Mouse (Mus musculus) intestine, embryonic 15.5 days (tissue): ENCODE results near the gene Nt5c2. TPM values are rescaled to one million over a fixed set of nuclear protein-coding genes. Genes with fewer than 3 reads are reported as not detected.
A peak's percentile ranks its signal among the peaks of the same experiment; 100 is the strongest.

Experiments
- ATAC-seq: fragments of 200-750 bp; cut with Nextera tagmentation; 2 replicates; pipeline ENCODE4 v1.8.0; 2017; ENCODE audit warnings: moderate TSS enrichment, moderate library complexity
- H3K27ac ChIP-seq: fragments of 300-500 bp; sonication (generic); 2 replicates; pipeline ENCODE4 v1.5.1; 2015; ENCODE audit warnings: mild to moderate bottlenecking, inconsistent platforms
- H3K27me3 ChIP-seq: fragments of 300-500 bp; sonication (generic); replicated peaks from 2 replicates; pipeline ENCODE4 v1.6.1; 2015; ENCODE audit warnings: inconsistent platforms
- H3K36me3 ChIP-seq: fragments of 300-500 bp; sonication (generic); 2 replicates; pipeline ENCODE4 v1.6.1; 2015; ENCODE audit warnings: inconsistent platforms
- H3K4me1 ChIP-seq: fragments of 300-500 bp; sonication (generic); replicated peaks from 2 replicates; pipeline ENCODE4 v1.6.1; 2015; ENCODE audit warnings: inconsistent platforms
- H3K4me2 ChIP-seq: fragments of 300-500 bp; sonication (generic); replicated peaks from 2 replicates; pipeline ENCODE4 v1.6.1; 2015; ENCODE audit warnings: mild to moderate bottlenecking, inconsistent platforms
- H3K4me3 ChIP-seq: fragments of 300-500 bp; sonication (generic); replicated peaks from 2 replicates; pipeline ENCODE4 v1.5.1; 2015; ENCODE audit warnings: inconsistent platforms
- H3K9ac ChIP-seq: fragments of 300-500 bp; sonication (generic); 2 replicates; pipeline ENCODE4 v1.6.1; 2015; ENCODE audit warnings: inconsistent platforms
- H3K9me3 ChIP-seq: fragments of 300-500 bp; sonication (generic); 2 replicates; pipeline ENCODE4 v1.6.1; 2016; ENCODE audit warnings: inconsistent platforms
- WGBS: fragments of 180-500 bp; shearing (Covaris S2); methylation state at CpG from one replicate; pipeline ENCODE4 v1.1.7; 2015; 5-methylcytosine and 5-hydroxymethylcytosine counted together
- polyA plus RNA-seq: library from polyadenylated mRNA; unstranded; fragments of >200 nt; fragmentation: Nextera tagmentation; extraction: Ambion mirVana; gene quantifications from 2 replicates; pipeline ENCODE4 v1.2.1, GENCODE M21; 2015

Gene Nt5c2
- polyA plus RNA-seq, 1 experiment from 2014 or later: 49.1 TPM

DNA sequence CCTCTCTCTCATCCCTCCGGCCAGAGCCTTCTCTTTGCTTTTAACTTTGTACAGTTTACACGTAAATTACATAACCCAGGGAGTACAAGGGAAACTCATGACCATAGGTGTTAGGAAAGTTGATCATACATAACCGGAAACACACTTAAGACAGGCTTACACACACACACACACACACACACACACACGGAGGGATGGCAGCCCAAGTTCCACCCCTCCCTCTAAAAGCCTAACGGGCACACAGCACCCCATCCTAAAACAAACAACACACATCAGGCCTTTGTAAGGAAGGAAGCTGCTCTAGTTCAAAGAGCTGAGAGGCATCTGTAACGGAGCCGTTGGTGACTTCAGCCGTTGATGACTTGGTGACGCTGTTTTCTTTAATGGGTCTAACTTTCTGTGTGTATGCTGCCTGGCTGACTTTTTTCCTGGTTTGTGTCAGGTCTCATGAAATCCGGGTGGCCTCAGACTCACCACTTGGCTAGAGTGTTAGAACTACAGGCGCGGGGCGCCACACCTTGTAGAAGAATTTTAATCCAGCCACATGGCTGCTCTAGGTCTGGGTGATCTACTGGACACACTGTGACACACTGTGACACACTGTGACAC is 44.7 kb downstream of the Nt5c2 start:
- Histone ChIP-seq H3K27me3 (no peaks in the 10 kb centered on the region), H3K4me3 (no peak overlapping the region), H3K9ac (no peak overlapping the region), H3K4me1 (peaks cover 9% of the 10 kb centered on the region; the same call in 1 of the 2 replicates), H3K9me3 (no peaks in the 10 kb centered on the region), H3K4me2 (peak overlapping the region; percentile 4; the same call in 1 of the 2 replicates), H3K36me3 (no peaks in the 10 kb centered on the region), H3K27ac (0 out of 2 replicates have a peak overlapping the region, but pooled peaks have one; percentile 17)
- 0 out of 2 replicates have a peak, but pooled peaks have one; percentile 57 for ATAC-seq
- 33% methylated on average over 13 of the region's 13 CpGs for WGBS

DNA sequence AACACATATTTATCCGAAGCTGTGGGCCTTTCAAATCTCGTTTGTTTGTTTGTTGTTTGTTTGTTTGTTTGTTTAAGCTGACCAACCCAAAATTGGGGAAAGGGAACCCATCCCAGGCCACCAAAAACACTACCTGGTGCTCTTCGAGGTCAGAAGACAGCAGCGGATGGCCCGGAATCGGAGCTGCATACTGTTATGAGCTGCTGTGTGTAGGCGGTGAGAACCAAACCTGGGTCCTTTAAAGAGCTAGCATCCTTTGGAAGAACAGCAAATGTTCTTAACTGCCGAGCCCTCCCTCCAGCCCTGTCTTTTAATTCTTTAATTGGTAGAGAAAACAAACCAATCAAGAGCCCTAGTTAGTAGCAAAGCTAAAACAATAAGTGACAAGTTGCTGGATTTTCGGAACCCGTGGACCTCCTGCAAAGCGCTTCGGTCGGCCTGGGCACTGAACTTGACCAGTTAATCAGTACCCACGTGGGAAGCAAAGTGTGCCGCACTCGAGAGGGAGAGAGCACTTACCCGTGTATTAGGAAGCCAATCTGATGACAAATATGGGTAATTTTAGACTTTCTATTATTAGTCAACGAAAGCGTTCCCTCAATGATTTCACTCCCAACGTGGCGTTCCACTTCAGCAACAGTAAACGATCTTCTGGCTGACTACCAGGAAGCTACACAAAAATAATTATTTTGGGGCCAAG is 45.5 kb downstream of the Nt5c2 start:
- H3K27ac ChIP-seq: no peak overlapping the region
- H3K4me1 ChIP-seq: peaks cover 9% of the 10 kb centered on the region; the same call in 1 of the 2 replicates
- no peaks in the 10 kb centered on the region for H3K36me3 ChIP-seq
- WGBS: 65% methylated on average over 22 of the region's 22 CpGs
- H3K9me3 ChIP-seq: no peaks in the 10 kb centered on the region
- 0 out of 2 replicates have a peak overlapping the region, but pooled peaks have one; percentile 4 for H3K4me2 ChIP-seq
- no peak overlapping the region for H3K9ac ChIP-seq
- no peak overlapping the region for H3K4me3 ChIP-seq
- no peaks in the 10 kb centered on the region for H3K27me3 ChIP-seq
- ATAC-seq: no peak

DNA sequence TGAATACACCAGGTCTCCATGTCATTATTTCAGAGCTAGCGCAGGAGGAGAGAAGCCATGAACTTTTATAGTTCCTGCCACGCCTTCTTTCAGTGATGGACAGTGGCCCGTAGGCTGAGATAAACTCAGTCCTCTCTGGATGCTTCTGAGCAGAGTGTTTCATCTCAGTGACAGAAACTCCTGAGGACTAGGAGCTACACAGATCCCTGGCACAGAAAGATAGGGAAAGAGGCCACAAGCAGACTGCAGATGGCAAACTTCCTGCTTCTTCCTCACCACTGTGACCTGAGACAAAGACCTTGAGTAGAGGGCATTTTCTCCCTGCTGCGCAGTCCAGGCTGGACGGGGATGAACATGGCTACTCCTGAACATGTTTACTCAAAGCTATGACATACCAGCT is 46.1 kb downstream of the Nt5c2 start:
- no peak overlapping the region for H3K4me3 ChIP-seq
- 69% methylated on average over 5 of the region's 5 CpGs for WGBS
- H3K4me2 ChIP-seq: no peak overlapping the region
- no peaks in the 10 kb centered on the region for H3K27me3 ChIP-seq
- H3K9ac ChIP-seq: no peak overlapping the region
- no peaks in the 10 kb centered on the region for H3K36me3 ChIP-seq
- no peak overlapping the region for H3K27ac ChIP-seq
- no peak for ATAC-seq
- peaks cover 9% of the 10 kb centered on the region; the same call in 1 of the 2 replicates for H3K4me1 ChIP-seq
- H3K9me3 ChIP-seq: no peaks in the 10 kb centered on the region

DNA sequence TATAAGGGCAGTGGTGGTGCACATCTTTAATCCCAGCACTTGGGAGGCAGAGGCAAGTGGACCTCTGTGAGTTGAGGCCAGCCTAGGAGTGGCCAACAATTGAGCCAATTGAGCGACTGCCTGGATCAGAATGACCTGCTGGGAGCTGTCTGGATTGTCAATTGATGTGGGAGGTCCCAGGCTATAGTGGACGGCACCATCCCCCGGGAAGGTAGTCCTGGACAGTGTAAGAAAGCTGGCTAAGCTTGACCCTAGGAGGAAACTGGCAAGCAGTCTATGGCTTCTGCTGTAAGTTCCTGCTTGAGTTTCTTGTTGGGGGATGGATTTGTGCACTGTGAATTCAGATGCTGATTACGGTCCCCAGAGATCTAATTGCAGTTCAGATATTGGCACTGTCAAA is 47.1 kb downstream of the Nt5c2 start:
- H3K9me3 ChIP-seq: no peaks in the 10 kb centered on the region
- 56% methylated on average over 4 of the region's 4 CpGs for WGBS
- no peak overlapping the region for H3K9ac ChIP-seq
- no peak overlapping the region for H3K27ac ChIP-seq
- no peaks in the 10 kb centered on the region for H3K36me3 ChIP-seq
- H3K4me2 ChIP-seq: no peak overlapping the region
- H3K27me3 ChIP-seq: no peaks in the 10 kb centered on the region
- no peak overlapping the region for H3K4me3 ChIP-seq
- no peak for ATAC-seq
- H3K4me1 ChIP-seq: peaks cover 12% of the 10 kb centered on the region

DNA sequence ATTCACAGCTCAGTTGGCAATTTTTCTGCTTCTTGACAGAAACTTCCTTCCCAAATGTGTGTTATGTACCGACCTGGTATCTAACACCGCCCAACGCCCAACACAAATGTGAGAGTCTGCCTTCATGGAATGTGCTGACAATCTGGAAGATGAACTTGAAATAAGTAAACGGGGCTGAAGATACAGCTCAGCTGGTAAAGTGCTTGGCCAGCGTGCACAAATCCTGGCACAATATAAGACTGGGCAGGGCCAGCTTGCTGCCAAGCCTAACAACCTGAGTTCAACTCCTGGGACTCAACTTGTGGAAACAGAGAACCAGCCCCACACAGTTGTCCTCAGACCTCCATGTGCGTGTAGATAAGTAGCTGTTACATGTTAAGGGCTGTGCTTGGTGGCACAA is 48.6 kb downstream of the Nt5c2 start:
- no peak for ATAC-seq
- Histone ChIP-seq H3K4me3 (no peak overlapping the region), H3K36me3 (no peaks in the 10 kb centered on the region), H3K4me1 (peaks cover 16% of the 10 kb centered on the region), H3K9me3 (no peaks in the 10 kb centered on the region), H3K4me2 (no peak overlapping the region), H3K27ac (no peak overlapping the region), H3K9ac (no peak overlapping the region), H3K27me3 (no peaks in the 10 kb centered on the region)
- WGBS: 90% methylated on average over 6 of the region's 6 CpGs

DNA sequence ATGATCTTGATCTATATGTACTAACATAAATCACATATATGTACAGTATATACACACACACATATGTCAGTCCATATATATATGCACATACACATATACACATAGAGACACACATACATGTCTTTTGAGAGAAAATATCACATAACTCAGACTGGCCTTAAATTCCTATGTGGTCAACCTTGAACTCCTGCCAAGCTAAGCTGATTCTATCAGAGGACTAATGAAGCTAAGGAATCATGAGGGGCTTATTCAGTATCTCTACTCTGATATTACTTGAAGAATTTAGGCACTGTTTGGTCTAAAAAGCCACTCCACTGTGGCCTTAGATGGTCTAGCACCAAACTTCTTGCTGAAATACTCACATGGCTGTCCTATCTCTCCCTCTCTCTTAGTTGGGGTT is 49.5 kb downstream of the Nt5c2 start:
- Histone ChIP-seq H3K36me3 (no peaks in the 10 kb centered on the region), H3K9ac (no peak overlapping the region), H3K4me3 (no peak overlapping the region), H3K27ac (no peak overlapping the region), H3K9me3 (no peaks in the 10 kb centered on the region), H3K4me2 (no peak overlapping the region), H3K27me3 (no peaks in the 10 kb centered on the region), H3K4me1 (peaks cover 21% of the 10 kb centered on the region)
- no peak for ATAC-seq

DNA sequence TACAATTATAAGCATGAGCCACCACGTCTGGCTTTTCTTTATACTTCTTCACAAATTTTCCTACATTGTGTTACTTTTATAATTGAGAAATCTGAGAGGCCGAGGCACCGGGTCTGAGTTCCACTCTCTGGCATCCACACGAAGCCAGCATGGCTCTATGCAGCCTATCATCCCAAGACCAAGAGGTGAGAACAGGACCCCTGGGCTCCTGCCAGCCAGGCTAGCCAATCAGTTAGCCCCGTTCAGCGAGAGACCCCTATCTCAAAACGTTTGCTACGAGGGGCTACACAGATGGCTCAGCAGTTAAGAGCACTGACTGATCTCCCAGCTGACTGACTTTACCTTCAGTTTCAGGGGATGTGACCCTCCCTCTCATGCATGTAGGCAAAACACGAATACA is 50.6 kb downstream of the Nt5c2 start:
- ATAC-seq: no peak
- Histone ChIP-seq H3K27ac (no peak overlapping the region), H3K27me3 (no peaks in the 10 kb centered on the region), H3K4me1 (peaks cover 13% of the 10 kb centered on the region), H3K36me3 (no peaks in the 10 kb centered on the region), H3K4me2 (no peak overlapping the region), H3K9me3 (no peaks in the 10 kb centered on the region), H3K4me3 (no peak overlapping the region), H3K9ac (no peak overlapping the region)
- WGBS: 64% methylated on average over 9 of the region's 9 CpGs

DNA sequence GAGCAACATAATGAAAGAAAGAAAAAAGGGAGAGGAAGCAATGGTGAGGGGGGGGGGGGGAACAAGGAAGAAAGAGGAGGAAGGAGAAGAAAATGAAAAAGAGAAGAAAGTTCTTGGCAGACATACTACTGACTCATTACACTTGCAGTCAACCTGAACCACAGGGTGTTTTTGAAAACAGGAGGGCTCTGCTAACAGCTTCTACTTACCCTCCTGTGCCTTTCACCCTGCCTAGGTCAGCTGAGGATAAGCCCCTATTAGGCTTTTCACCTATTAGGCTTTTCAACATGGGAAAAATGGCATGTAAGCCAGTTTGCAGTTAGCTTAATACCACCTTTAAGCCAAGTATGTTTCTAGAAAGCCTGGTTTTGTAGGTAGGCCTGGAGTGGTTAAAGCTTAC is 51.5 kb downstream of the Nt5c2 start:
- no peak overlapping the region for H3K4me2 ChIP-seq
- no peak overlapping the region for H3K9ac ChIP-seq
- no peak overlapping the region for H3K27ac ChIP-seq
- H3K4me3 ChIP-seq: no peak overlapping the region
- no peaks in the 10 kb centered on the region for H3K27me3 ChIP-seq
- H3K4me1 ChIP-seq: peaks cover 15% of the 10 kb centered on the region
- H3K9me3 ChIP-seq: no peaks in the 10 kb centered on the region
- no peak for ATAC-seq
- no peaks in the 10 kb centered on the region for H3K36me3 ChIP-seq

DNA sequence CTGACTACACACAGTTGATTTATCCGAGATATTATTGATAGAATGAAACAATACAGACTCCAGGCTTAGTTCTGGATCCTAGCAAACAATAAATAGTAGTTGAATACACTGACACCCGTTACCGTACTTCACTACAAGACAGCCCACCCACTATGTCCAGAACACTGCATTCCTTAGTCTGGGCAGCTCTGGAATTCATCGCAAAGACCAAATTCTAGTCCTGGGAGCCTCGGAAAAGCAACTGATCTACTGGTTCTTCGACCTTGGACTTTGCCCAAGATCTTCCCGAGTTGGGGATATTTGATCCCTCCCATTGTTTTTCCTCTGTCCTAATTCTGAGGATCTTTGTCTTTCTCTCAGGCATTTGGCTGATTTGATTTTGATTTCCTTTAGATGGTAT is 52.1 kb downstream of the Nt5c2 start:
- H3K27ac ChIP-seq: no peak overlapping the region
- WGBS: 7% methylated on average over 7 of the region's 7 CpGs
- no peaks in the 10 kb centered on the region for H3K27me3 ChIP-seq
- no peaks in the 10 kb centered on the region for H3K9me3 ChIP-seq
- H3K4me2 ChIP-seq: peak overlapping the region; percentile 67
- ATAC-seq: no peak
- H3K4me1 ChIP-seq: peaks cover 15% of the 10 kb centered on the region
- H3K36me3 ChIP-seq: no peaks in the 10 kb centered on the region
- H3K9ac ChIP-seq: no peak overlapping the region
- peak overlapping the region; percentile 94 for H3K4me3 ChIP-seq

DNA sequence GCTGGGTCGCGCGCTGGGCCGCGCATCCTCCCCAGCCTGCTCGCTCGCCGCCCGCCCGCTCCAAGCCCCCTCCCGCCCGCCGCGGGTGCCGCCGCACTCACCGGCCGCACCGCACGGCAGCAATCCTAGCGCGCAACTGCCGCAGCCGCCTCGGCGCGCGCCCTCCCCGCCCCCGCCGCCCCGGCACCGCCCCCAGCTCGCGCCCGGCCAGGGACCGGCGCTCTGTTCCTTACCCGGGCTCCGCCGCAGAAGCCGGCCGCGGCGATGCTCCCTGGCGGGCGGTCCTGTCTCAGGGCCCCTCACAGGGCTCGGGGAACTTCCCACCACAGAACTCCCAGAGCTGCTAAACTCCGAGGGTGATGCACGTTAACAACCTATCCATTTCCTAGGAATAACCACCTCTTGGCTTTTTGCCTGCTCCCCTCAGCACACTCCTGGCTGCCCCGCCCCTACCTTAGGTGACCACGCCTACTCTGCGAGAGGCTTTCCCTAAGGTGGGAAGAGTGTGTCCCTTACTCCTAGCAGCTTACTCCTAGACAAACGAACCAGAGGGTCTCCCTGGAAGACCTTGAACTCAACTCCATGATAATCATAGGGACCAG is 52.7 kb downstream of the Nt5c2 start:
- peak overlapping the region; percentile 87 for H3K9ac ChIP-seq
- no peaks in the 10 kb centered on the region for H3K9me3 ChIP-seq
- ATAC-seq: peak; percentile 97
- H3K27me3 ChIP-seq: no peaks in the 10 kb centered on the region
- H3K4me1 ChIP-seq: peaks cover 15% of the 10 kb centered on the region
- H3K4me3 ChIP-seq: peak overlapping the region; percentile 94
- peak overlapping the region; percentile 98 for H3K27ac ChIP-seq
- peak overlapping the region; percentile 67 for H3K4me2 ChIP-seq
- WGBS: under 1% methylated on average over 44 of the region's 54 CpGs
- H3K36me3 ChIP-seq: no peaks in the 10 kb centered on the region

DNA sequence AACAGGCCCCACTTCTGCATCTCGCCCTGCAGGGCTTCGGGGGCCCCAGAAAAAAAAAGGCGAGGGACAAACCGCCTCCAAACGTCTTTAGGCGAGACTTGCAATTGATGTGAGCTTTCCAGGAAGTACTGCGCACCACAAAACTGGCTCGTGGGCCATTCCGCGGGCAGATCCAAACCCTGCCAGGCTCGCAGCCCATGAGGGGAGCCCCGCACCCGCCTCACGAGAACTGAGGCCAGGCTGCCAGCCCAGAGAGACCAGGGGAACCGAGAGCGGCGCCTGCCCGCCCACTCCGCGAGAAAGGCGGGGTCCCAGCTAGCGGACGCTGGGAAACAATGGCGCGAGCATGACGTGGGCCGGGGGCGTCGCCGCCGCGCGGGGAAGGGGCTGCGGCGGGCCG is 53.3 kb downstream of the Nt5c2 start:
- no peaks in the 10 kb centered on the region for H3K9me3 ChIP-seq
- no peaks in the 10 kb centered on the region for H3K27me3 ChIP-seq
- H3K9ac ChIP-seq: peak overlapping the region; percentile 87
- peaks cover 15% of the 10 kb centered on the region for H3K4me1 ChIP-seq
- peak overlapping the region; percentile 98 for H3K27ac ChIP-seq
- H3K4me2 ChIP-seq: peak overlapping the region; percentile 67
- H3K4me3 ChIP-seq: peak overlapping the region; percentile 94
- H3K36me3 ChIP-seq: no peaks in the 10 kb centered on the region
- WGBS: under 1% methylated on average over 36 of the region's 36 CpGs
- ATAC-seq: peak; percentile 90

DNA sequence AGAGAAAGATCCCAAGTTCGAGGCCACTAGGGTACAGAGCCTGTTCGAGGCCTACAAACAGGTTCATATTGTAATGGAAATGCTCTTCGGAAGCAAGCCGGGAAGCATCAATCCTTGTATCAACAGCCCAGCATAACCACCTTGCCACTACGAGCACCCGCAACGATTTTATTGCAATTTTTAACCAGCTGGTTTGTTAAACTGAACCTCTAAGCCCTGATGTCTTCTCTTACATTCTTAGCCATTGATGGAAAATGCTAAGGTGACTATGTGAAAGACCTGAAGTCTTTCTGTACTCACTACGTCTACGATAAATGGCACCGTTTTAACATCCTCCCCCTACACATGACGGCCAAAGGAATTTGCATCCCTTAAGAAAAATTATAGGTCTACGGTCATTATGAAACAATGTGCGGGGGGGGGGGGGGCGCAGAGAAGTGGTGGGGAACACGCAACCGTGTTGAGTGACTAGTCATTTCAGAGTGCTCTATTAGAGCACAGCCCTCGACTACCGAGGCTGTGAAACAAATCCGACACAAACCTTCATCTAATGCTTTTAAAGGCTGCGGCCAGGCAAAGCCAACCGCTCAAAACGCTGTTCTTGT is 53.8 kb downstream of the Nt5c2 start:
- Histone ChIP-seq H3K27ac (peak overlapping the region; percentile 98), H3K9me3 (no peaks in the 10 kb centered on the region), H3K36me3 (no peaks in the 10 kb centered on the region), H3K4me1 (peaks cover 15% of the 10 kb centered on the region), H3K27me3 (no peaks in the 10 kb centered on the region), H3K9ac (peak overlapping the region; percentile 87), H3K4me3 (peak overlapping the region; percentile 94), H3K4me2 (peak overlapping the region; percentile 67)
- 5% methylated on average over 22 of the region's 22 CpGs for WGBS
- peak; percentile 5; the same call in 1 of the 2 replicates for ATAC-seq
